Mouse (Mus musculus): ENCODE measurements around the gene Retreg3.

Retreg3 gene

GRCm38 (mm10) chr11:101119761-101120544 is at the start of gene Retreg3, which contains the start of gene Tubg1:
TSS of gene Retreg3 (minus strand) at chr11:101119893.
TSS of gene Tubg1 (plus strand) at chr11:101119938.
- in situ Hi-C loops (cut with MboI, MseI) = loop anchor here (5.0 to 10.0 kb wide), 2 partner anchors 42 to 1285 kb away; partner anchors contain the start of gene Slc25a39

- in situ Hi-C loops (cut with MboI, MseI) = no loop called here
Measured at GRCm38 (mm10) chr11:101168301-101168980, 48.7 kb upstream of the Retreg3 start.

GRCm38 (mm10) chr11:101167963-101168300 is 48.2 kb upstream of the Retreg3 start:
- in situ Hi-C loops (cut with MboI, MseI) = no loop called here

- in situ Hi-C loops (cut with MboI, MseI) = no loop called here
Measured at GRCm38 (mm10) chr11:101167211-101167962, 47.7 kb upstream of the Retreg3 start.

GRCm38 (mm10) chr11:101166357-101166756 is 46.7 kb upstream of the Retreg3 start:
- in situ Hi-C loops (cut with MboI, MseI) = no loop called here

- in situ Hi-C loops (cut with MboI, MseI) = loop anchor here (5.0 kb wide), 1 partner anchor 43 kb away; no protein-coding TSS in a partner anchor
Measured at GRCm38 (mm10) chr11:101164677-101165580, 45.2 kb upstream of the Retreg3 start.

- in situ Hi-C loops (cut with MboI, MseI) = loop anchor here (5.0 kb wide), 1 partner anchor 42 kb away; no protein-coding TSS in a partner anchor
Measured at GRCm38 (mm10) chr11:101164351-101164665, 44.6 kb upstream of the Retreg3 start.

DNA sequence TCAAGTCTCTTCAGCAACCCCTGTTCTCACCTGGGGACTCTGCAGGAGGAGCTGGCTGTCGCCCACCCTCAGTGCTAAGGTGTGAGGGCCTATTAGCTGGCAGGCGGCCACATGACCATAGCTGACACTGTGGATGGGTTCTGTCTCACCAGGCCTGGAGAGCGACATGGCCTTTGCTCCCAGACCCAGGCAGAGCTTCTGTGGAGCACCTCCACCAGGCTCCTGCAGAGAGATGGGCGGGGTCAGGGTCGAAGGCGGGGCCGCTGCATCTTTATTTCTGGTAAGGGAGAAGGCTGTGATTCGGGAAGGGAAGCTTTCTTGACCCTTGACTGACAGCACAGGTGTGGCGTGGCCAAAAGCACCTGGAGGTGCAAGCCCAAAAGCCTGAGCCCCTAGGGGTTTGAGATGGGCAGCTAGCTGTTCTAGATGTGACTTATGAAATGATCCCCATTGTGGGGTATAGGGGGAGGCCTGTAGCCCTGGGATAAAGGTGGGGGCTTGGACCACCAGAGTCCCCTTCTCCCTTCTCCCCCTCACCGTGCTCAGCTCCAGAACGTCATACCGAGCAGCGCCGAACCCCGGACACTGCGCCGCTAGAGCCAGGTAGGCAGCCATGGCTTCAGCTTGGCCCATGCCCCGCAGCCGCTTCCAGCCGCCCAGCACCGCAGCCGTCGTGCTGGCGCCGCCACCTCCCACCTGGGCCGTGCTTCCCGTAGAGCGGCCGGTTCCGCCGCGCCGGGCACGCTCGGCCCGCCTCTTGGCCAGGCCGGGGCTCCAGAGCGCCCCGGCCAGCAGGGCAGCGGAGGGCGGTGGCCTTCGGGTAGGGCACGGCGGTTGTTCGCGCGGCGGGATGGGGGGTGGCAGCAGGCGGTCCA is 44.0 kb upstream of the Retreg3 start:
- in situ Hi-C loops (cut with MboI, MseI) = loop anchor here (5.0 kb wide), 1 partner anchor 41 kb away; no protein-coding TSS in a partner anchor

DNA sequence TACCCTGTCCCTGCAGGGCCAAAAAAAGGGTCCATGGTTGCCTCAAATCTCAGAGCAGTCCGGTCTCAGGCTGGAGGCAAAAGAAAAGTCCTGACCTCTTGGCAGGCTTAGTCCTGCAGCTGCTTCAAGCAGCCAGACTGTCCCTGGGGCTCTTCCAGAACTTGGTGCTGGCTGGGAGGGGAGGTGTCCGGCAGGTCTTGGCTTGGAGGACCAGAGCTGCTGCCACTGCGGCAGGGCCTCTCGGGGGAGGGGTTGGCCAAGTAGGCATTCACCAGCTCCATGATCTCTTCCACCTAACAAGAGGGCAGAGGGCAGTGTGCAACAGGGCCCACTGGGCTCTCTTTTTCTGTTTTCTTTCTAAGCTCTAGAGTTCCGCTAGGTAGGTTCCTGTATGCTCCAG is 43.1 kb upstream of the Retreg3 start:
- in situ Hi-C loops (cut with MboI, MseI) = loop anchor here (5.0 kb wide), 1 partner anchor 40 kb away; no protein-coding TSS in a partner anchor

DNA sequence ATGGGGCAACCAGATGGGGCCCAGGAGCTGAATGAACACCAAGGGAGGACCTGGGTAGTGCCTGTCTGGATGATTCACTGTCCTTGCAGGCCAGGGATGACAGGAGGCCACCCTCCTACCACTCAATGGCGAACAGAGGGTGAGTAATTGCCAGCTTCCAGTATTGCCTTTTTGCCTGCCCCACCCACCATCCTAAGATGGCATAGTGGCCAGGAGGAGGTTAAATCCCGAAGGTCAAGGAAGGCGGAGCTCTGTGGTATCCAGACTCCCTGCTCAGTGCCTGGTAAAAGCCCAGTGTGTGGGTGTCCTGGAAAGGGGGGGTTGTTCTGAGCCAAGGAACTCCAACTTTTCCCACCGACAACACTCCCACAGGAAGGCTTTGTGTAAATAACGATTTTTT is 42.6 kb upstream of the Retreg3 start:
- in situ Hi-C loops (cut with MboI, MseI) = loop anchor here (5.0 kb wide), 1 partner anchor 40 kb away; no protein-coding TSS in a partner anchor

DNA sequence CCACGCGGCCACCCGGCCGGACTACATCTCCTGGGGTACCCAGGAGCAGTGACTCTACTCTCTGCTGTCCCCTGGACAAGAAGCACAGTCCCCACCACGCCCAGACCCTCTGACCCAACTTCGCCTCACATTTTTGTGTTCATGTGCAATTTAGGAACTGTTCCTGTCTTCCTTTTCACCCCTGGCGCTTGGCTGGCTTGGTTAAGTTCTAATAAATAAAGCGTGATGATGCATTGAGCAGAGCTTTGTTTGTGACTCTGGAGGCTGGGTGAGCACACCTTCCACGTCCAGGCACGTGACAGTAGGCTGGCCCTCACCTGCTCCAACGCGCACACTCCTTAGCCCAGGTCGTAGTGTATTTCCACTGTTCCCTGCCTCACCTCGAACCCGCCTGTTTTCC is 41.9 kb upstream of the Retreg3 start:
- in situ Hi-C loops (cut with MboI, MseI) = loop anchor here (5.0 kb wide), 1 partner anchor 39 kb away; no protein-coding TSS in a partner anchor

GRCm38 (mm10) chr11:101160981-101161505 is 41.4 kb upstream of the Retreg3 start:
- in situ Hi-C loops (cut with MboI, MseI) = loop anchor here (5.0 kb wide), 1 partner anchor 39 kb away; no protein-coding TSS in a partner anchor

DNA sequence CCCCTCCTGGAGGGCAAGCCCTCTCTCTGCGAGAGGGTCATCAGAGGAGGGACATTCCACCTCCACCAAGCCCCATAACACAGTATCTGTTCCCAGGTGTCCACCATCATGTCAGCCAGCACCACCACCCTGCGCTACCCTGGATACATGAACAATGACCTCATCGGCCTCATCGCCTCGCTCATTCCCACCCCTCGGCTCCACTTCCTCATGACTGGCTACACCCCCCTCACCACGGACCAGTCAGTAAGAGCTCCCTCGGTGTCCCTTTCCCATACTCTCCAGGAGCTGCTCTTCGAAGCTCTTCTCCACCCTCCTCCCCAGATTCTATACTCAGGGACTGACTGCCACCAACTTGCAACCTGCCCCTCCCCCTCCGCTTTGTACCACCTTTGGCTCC is 40.5 kb upstream of the Retreg3 start:
- in situ Hi-C loops (cut with MboI, MseI) = loop anchor here (5.0 kb wide), 1 partner anchor 38 kb away; no protein-coding TSS in a partner anchor

GRCm38 (mm10) chr11:101155728-101156371 is 36.2 kb upstream of the Retreg3 start, which contains the start of gene Tubg2:
TSS of gene Tubg2 (plus strand) at chr11:101155907.
- in situ Hi-C loops (cut with MboI, MseI) = no loop called here

DNA sequence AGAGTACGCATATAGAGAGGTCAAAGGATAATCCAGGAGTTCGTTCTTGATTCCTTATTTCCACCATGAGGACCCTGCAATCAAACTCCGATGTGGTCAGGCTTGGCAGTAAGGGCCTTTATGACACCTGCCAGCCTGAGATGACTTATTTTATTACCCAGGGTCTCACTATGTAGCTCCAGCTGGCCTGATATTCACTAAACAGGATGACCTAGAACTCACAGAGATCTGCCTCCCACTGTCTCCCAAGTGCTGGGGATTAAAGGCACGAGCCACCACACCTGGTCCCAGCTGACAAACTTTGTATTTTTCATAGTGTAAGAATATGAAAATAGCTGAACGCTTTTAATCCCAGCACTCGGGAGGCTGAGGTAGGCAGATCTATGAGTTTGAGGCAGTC is 35.5 kb upstream of the Retreg3 start:
- in situ Hi-C loops (cut with MboI, MseI) = no loop called here

DNA sequence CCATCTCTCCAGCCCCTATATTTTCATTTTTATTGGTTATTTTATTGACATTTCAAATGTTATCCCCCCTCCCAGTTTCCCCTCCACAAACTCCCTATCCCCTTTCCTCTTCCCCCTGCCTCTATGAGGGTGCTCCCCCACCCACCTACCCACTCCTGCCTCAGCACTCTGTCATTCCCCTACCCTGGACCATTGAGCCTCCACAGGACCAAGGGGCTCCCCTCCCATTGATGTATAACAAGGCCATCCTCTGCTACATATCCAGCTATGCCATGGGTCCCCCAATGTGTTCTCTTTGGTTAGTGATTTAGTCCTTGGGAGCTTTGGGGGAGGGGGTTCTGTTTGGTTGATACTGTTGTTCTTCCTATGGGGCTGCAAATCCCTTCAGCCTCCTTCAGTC is 35.0 kb upstream of the Retreg3 start:
- in situ Hi-C loops (cut with MboI, MseI) = no loop called here

GRCm38 (mm10) chr11:101152825-101153224 is 33.1 kb upstream of the Retreg3 start:
- in situ Hi-C loops (cut with MboI, MseI) = no loop called here

- in situ Hi-C loops (cut with MboI, MseI) = no loop called here
Measured at GRCm38 (mm10) chr11:101151063-101151462, 31.4 kb upstream of the Retreg3 start.
